Mouse (Mus musculus): Measurements from ENCODE around the gene Hivep3. TPM values are rescaled to one million over a fixed set of nuclear protein-coding genes. Genes with fewer than 3 reads are reported as not detected.

Hivep3 gene
- polyA plus RNA-seq, 1 experiment from 2014 or later, result 16.0 TPM

DNA sequence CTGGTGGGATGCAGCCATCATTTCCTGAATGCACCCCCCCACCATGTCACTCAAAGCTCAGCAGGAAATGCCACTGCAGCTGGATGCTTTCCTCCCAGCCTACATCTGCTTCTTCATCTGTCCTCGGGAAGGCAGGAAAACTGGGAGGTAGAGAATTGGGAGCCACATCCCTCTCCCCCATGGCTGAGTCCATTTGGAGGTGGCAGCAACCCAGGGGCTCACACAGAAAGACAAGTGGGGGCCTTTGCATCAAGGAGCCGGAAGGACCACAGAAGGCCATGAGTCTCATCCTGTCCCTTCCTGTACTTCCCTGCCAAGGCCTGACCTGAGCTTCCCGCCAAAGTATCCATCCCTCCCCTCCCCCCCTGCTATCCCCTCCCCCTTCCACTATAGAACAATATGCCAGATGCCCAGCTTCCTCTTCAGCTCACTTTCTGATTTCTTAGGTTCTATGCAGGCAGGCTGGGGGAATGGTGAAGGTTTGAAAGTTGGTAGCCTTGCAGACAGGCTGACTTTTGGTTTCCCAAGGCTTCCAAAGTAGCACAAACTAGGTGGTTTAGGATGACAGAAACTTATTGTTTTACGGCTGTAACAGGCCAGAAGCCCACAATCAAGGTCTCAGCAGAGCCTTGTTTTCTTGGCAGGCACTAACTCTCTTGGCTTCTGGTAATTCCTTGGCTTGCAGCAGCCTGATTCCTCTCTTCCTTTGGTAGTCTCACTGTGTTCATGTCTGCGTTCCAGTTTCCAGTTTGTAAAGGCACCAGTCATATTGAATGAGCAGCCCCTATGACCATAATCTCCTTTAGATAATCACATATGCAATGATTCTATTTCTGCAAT is 46.2 kb downstream of the Hivep3 start:
- Histone ChIP-seq H3K27me3 (replicated peaks; ENCODE audit: control insufficient read depth, insufficient read depth, low read length) (no peaks in the 10 kb centered on the region), H3K4me1 (ENCODE audit: control insufficient read depth, insufficient read depth, low read depth, low read length) (no peaks in the 10 kb centered on the region), H3K9ac (ENCODE audit: low read depth, low read length) (no peak overlapping the region), H3K4me3 (ENCODE audit: low read length) (no peak overlapping the region), H3K27ac (ENCODE audit: low read depth, low read length) (no peak overlapping the region; the same call in 1 of the 2 replicates), H3K9me3 (ENCODE audit: control insufficient read depth, low read length) (no peaks in the 10 kb centered on the region), H3K4me2 (ENCODE audit: low read length) (no peak overlapping the region), H3K36me3 (ENCODE audit: control insufficient read depth, insufficient read depth, low read length) (no peaks in the 10 kb centered on the region)
- ATAC-seq, result no peak
- 46% methylated on average over 5 of the region's 5 CpGs for WGBS

- 87% methylated on average over 6 of the region's 6 CpGs for WGBS
- no peak overlapping the region for H3K9ac ChIP-seq (ENCODE audit: low read depth, low read length)
- no peaks in the 10 kb centered on the region for H3K9me3 ChIP-seq (ENCODE audit: control insufficient read depth, low read length)
- no peak overlapping the region for H3K4me3 ChIP-seq (ENCODE audit: low read length)
- H3K27me3 ChIP-seq (replicated peaks; ENCODE audit: control insufficient read depth, insufficient read depth, low read length), result no peaks in the 10 kb centered on the region
- ATAC-seq, result no peak
- no peaks in the 10 kb centered on the region for H3K4me1 ChIP-seq (ENCODE audit: control insufficient read depth, insufficient read depth, low read depth, low read length)
- no peak overlapping the region for H3K27ac ChIP-seq (ENCODE audit: low read depth, low read length)
- no peak overlapping the region for H3K4me2 ChIP-seq (ENCODE audit: low read length)
- H3K36me3 ChIP-seq (ENCODE audit: control insufficient read depth, insufficient read depth, low read length), result no peaks in the 10 kb centered on the region
Measured at GRCm38 (mm10) chr4:119780881-119781280, 47.3 kb downstream of the Hivep3 start.

GRCm38 (mm10) chr4:119784959-119785358 is 51.4 kb downstream of the Hivep3 start:
- ATAC-seq, result no peak
- no peak overlapping the region for H3K27ac ChIP-seq (ENCODE audit: low read depth, low read length)

DNA sequence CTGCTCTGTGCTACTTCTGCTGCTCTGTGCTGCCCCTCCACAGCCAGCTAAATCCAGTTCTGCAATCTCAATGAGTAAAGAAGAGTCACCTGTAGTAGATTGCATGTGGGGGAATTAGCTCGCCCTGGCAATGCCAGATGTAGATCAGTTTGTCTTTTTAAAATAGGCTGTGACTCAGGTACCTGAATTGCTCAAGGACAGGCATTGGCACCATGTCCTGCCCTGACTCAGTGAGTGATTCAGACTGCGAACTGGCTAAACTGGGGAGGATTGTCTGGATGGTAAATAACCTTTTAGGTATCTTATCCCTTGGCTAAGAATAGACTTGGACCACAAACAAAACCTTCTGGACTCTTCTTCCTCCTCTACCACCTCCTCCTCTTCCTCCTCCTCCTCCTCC is 52.7 kb downstream of the Hivep3 start:
- no peak overlapping the region for H3K9ac ChIP-seq (ENCODE audit: low read depth, low read length)
- no peak overlapping the region for H3K27ac ChIP-seq (ENCODE audit: low read depth, low read length)
- no peaks in the 10 kb centered on the region for H3K27me3 ChIP-seq (replicated peaks; ENCODE audit: control insufficient read depth, insufficient read depth, low read length)
- no peak overlapping the region for H3K4me3 ChIP-seq (ENCODE audit: low read length)
- ATAC-seq, result no peak
- no peak overlapping the region for H3K4me2 ChIP-seq (ENCODE audit: low read length)
- no peaks in the 10 kb centered on the region for H3K36me3 ChIP-seq (ENCODE audit: control insufficient read depth, insufficient read depth, low read length)
- H3K4me1 ChIP-seq (ENCODE audit: control insufficient read depth, insufficient read depth, low read depth, low read length), result no peaks in the 10 kb centered on the region
- H3K9me3 ChIP-seq (ENCODE audit: control insufficient read depth, low read length), result no peaks in the 10 kb centered on the region
- 84% methylated on average over 2 of the region's 2 CpGs for WGBS

More at GRCm38 (mm10) chr4:119784959-119785358, 51.4 kb downstream of the Hivep3 start:
- H3K9me3 ChIP-seq (ENCODE audit: control insufficient read depth, low read length), result no peaks in the 10 kb centered on the region
- WGBS, result 91% methylated on average over 3 of the region's 3 CpGs
- no peaks in the 10 kb centered on the region for H3K36me3 ChIP-seq (ENCODE audit: control insufficient read depth, insufficient read depth, low read length)
- no peaks in the 10 kb centered on the region for H3K4me1 ChIP-seq (ENCODE audit: control insufficient read depth, insufficient read depth, low read depth, low read length)
- H3K4me2 ChIP-seq (ENCODE audit: low read length), result no peak overlapping the region
- no peaks in the 10 kb centered on the region for H3K27me3 ChIP-seq (replicated peaks; ENCODE audit: control insufficient read depth, insufficient read depth, low read length)
- H3K9ac ChIP-seq (ENCODE audit: low read depth, low read length), result no peak overlapping the region
- no peak overlapping the region for H3K4me3 ChIP-seq (ENCODE audit: low read length)

DNA sequence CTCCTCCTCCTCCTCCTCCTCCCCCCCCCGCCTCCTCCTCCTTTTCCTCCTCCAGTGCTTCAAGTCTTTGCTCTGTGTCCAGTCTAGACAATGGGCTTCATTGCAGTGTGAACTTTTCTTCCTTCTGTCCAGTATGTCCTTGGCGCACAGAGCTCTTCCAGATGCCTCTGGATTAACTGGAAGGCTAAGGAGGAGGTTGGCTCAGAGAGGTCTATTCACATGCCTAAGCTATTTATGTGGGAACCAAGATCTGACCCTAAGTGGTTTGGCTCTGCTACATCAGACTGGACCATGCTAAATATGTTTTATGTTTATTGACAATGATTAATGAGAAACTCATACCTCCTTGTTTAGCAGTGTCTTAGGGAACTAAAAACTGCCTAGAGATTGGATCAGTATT is 53.1 kb downstream of the Hivep3 start:
- H3K27ac ChIP-seq (ENCODE audit: low read depth, low read length), result no peak overlapping the region
- no peak overlapping the region for H3K9ac ChIP-seq (ENCODE audit: low read depth, low read length)
- H3K4me2 ChIP-seq (ENCODE audit: low read length), result no peak overlapping the region
- H3K4me1 ChIP-seq (ENCODE audit: control insufficient read depth, insufficient read depth, low read depth, low read length), result no peaks in the 10 kb centered on the region
- 94% methylated on average over 1 of the region's 2 CpGs for WGBS
- no peak for ATAC-seq
- H3K9me3 ChIP-seq (ENCODE audit: control insufficient read depth, low read length), result no peaks in the 10 kb centered on the region
- no peaks in the 10 kb centered on the region for H3K36me3 ChIP-seq (ENCODE audit: control insufficient read depth, insufficient read depth, low read length)
- H3K4me3 ChIP-seq (ENCODE audit: low read length), result no peak overlapping the region
- H3K27me3 ChIP-seq (replicated peaks; ENCODE audit: control insufficient read depth, insufficient read depth, low read length), result no peaks in the 10 kb centered on the region

- ATAC-seq, result no peak
- Histone ChIP-seq H3K27ac (ENCODE audit: low read depth, low read length) (no peak overlapping the region), H3K36me3 (ENCODE audit: control insufficient read depth, insufficient read depth, low read length) (no peaks in the 10 kb centered on the region), H3K4me2 (ENCODE audit: low read length) (no peak overlapping the region), H3K27me3 (replicated peaks; ENCODE audit: control insufficient read depth, insufficient read depth, low read length) (no peaks in the 10 kb centered on the region), H3K4me3 (ENCODE audit: low read length) (no peak overlapping the region), H3K9me3 (ENCODE audit: control insufficient read depth, low read length) (no peaks in the 10 kb centered on the region), H3K9ac (ENCODE audit: low read depth, low read length) (no peak overlapping the region), H3K4me1 (ENCODE audit: control insufficient read depth, insufficient read depth, low read depth, low read length) (no peaks in the 10 kb centered on the region)
- 89% methylated on average over 6 of the region's 6 CpGs for WGBS
Measured at GRCm38 (mm10) chr4:119788746-119789145, 55.2 kb downstream of the Hivep3 start.

DNA sequence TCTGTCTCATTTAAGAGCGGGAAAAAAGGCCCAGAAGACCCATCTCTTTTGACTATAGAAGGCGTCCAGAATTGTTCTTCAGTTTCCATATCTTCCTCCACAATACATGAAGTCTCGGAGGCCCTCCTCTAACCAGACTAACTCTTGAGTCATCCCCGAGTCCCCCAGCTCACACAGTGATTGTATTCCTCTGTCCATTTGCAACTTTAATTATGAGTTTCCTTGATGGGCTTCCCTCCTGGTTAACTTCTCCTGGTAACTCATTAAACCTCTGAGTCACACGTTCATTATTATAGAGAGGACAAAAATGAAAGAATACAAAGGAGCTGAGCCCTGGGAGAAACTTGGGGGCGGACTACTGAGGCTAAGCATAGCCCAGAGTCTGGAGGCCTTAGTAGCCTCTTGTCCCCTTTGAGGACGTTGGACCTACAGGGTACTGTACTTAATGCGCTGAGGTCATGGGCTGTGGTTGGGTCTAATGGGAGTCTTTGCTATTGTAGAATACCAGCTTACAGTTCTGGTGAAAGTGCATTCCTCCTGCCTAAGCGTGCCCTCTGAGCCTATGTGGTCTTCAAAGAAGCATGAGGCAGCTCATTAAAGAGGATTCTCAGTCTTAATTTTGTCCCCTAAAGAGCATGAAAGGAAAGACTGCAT is 56.0 kb downstream of the Hivep3 start:
- no peak overlapping the region for H3K4me3 ChIP-seq (ENCODE audit: low read length)
- no peaks in the 10 kb centered on the region for H3K36me3 ChIP-seq (ENCODE audit: control insufficient read depth, insufficient read depth, low read length)
- H3K4me1 ChIP-seq (ENCODE audit: control insufficient read depth, insufficient read depth, low read depth, low read length), result no peaks in the 10 kb centered on the region
- no peak overlapping the region for H3K9ac ChIP-seq (ENCODE audit: low read depth, low read length)
- no peaks in the 10 kb centered on the region for H3K9me3 ChIP-seq (ENCODE audit: control insufficient read depth, low read length)
- no peak overlapping the region for H3K4me2 ChIP-seq (ENCODE audit: low read length)
- WGBS, result 76% methylated on average over 9 of the region's 9 CpGs
- ATAC-seq, result no peak
- no peaks in the 10 kb centered on the region for H3K27me3 ChIP-seq (replicated peaks; ENCODE audit: control insufficient read depth, insufficient read depth, low read length)
- no peak overlapping the region for H3K27ac ChIP-seq (ENCODE audit: low read depth, low read length)

- H3K9ac ChIP-seq (ENCODE audit: low read depth, low read length), result no peak overlapping the region
- no peak overlapping the region for H3K4me2 ChIP-seq (ENCODE audit: low read length)
- WGBS, result 73% methylated on average over 3 of the region's 3 CpGs
- no peaks in the 10 kb centered on the region for H3K36me3 ChIP-seq (ENCODE audit: control insufficient read depth, insufficient read depth, low read length)
- no peak for ATAC-seq
- no peaks in the 10 kb centered on the region for H3K27me3 ChIP-seq (replicated peaks; ENCODE audit: control insufficient read depth, insufficient read depth, low read length)
- H3K4me1 ChIP-seq (ENCODE audit: control insufficient read depth, insufficient read depth, low read depth, low read length), result no peaks in the 10 kb centered on the region
- no peaks in the 10 kb centered on the region for H3K9me3 ChIP-seq (ENCODE audit: control insufficient read depth, low read length)
- no peak overlapping the region for H3K4me3 ChIP-seq (ENCODE audit: low read length)
- no peak overlapping the region for H3K27ac ChIP-seq (ENCODE audit: low read depth, low read length)
Measured at GRCm38 (mm10) chr4:119798891-119799290, 65.3 kb downstream of the Hivep3 start.

DNA sequence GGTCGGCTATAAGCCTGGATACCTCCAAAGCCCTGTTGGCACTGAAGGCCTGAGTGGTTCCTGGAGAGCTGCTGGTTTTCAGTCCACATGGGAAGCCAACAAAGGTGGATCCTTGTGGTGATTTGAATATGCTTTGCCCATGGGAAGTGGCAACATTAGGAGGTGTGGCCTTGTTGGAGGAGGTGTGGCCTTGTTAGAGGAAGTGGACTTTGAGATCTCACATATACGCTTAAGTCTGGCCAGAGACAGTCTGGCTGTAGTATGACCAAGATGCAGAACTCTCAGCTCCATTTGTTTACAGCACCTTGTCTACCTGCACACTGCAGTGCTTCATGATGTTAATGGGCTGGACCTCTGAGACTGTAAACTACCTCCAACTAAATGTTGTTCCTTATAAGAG is 73.0 kb downstream of the Hivep3 start:
- no peak overlapping the region for H3K9ac ChIP-seq (ENCODE audit: low read depth, low read length)
- WGBS, result 90% methylated on average over 2 of the region's 2 CpGs
- no peaks in the 10 kb centered on the region for H3K9me3 ChIP-seq (ENCODE audit: control insufficient read depth, low read length)
- H3K27ac ChIP-seq (ENCODE audit: low read depth, low read length), result no peak overlapping the region
- no peaks in the 10 kb centered on the region for H3K36me3 ChIP-seq (ENCODE audit: control insufficient read depth, insufficient read depth, low read length)
- no peak overlapping the region for H3K4me3 ChIP-seq (ENCODE audit: low read length)
- ATAC-seq, result no peak
- H3K27me3 ChIP-seq (replicated peaks; ENCODE audit: control insufficient read depth, insufficient read depth, low read length), result no peaks in the 10 kb centered on the region
- H3K4me1 ChIP-seq (ENCODE audit: control insufficient read depth, insufficient read depth, low read depth, low read length), result no peaks in the 10 kb centered on the region
- H3K4me2 ChIP-seq (ENCODE audit: low read length), result no peak overlapping the region
